Mouse (Mus musculus) MEL (cell line): ENCODE data around the gene B3galnt2. TPM values are rescaled to one million over a fixed set of nuclear protein-coding genes. Genes with fewer than 3 reads are reported as not detected.

Experiments used
- polyA plus RNA-seq, 2 experiments: library from polyadenylated mRNA; stranded (reverse) in 1 of 2; unstranded in 1 of 2; fragments of >175 nt in 1 of 2; fragments of >200 nt in 1 of 2; gene quantifications; 2 replicates each; pipeline versions ENCODE4 v1.2.1 to v1.2.4; 2012; ENCODE audit warnings: low replicate concordance in 2 of 2, low read depth in 1 of 2; ENCODE audit not compliant: insufficient read length in 2 of 2, insufficient read depth in 1 of 2, missing spikeins in 1 of 2
- total RNA-seq: library from RNA; depleted of rRNA; stranded (reverse); fragments of 300-350 nt; gene quantifications from 2 replicates; pipeline ENCODE4 v1.2.3, GENCODE M21; 2012; rRNA removed

The B3galnt2 gene
- total and polyA plus RNA-seq, 3 experiments: 61.7 to 73.8 TPM; not detected in 1

Other genes starting within 250 kb of the B3galnt2 start
- gene Gng4, start 170.4 kb upstream of the B3galnt2 start, total RNA-seq: not detected in 2 replicates
- gene Gng4, start 170.4 kb upstream of the B3galnt2 start, polyA plus RNA-seq: not detected
- gene Tbce, start 85.2 kb downstream of the B3galnt2 start, total RNA-seq: 35.3 and 36.8 TPM in 2 replicates
- gene Tbce, start 85.2 kb downstream of the B3galnt2 start, polyA plus RNA-seq: 10 to 100 TPM in 1 of 2 experiments, not detected in 1; 56.9 TPM
- 8.0 and 8.5 TPM in 2 replicates for gene Arid4b, start 108.8 kb downstream of the B3galnt2 start, total RNA-seq
- 10 to 100 TPM; 13.0 to 24.8 TPM for gene Arid4b, start 108.8 kb downstream of the B3galnt2 start, polyA plus RNA-seq
- gene Ggps1, start 109.0 kb downstream of the B3galnt2 start, total RNA-seq: 23.3 and 25.1 TPM in 2 replicates
- 10 to 100 TPM in 1 of 2 experiments, not detected in 1; 31.3 TPM for gene Ggps1, start 109.0 kb downstream of the B3galnt2 start, polyA plus RNA-seq